Mouse (Mus musculus): ENCODE measurements around the gene Eva1c.

- TF ChIP-seq CTCF (IDR thresholded peaks at IDR 0.05; ENCODE audit: low read depth): no peak
- TF ChIP-seq EP300 (IDR thresholded peaks at IDR 0.05; ENCODE audit: low read depth): no peak
Observed at GRCm38 (mm10) chr16:90837431-90837830, 10.9 kb downstream of the Eva1c start.
